Mouse (Mus musculus) heart, embryonic 11.5 days (tissue): Measurements from ENCODE around the gene Banf2. TPM values are rescaled to one million over a fixed set of nuclear protein-coding genes. Genes with fewer than 3 reads are reported as not detected.

ENCODE experiments used
- ATAC-seq: fragments of 200-750 bp; cut with Nextera tagmentation; replicated peaks from 2 replicates; pipeline ENCODE4 v1.8.0; 2017; ENCODE audit warnings: moderate library complexity; ENCODE audit not compliant: insufficient number of reproducible peaks, low FRiP score, low TSS enrichment
- H3K27ac ChIP-seq: fragments of 300-500 bp; sonication (generic); 2 replicates; pipeline ENCODE4 v1.5.1; 2014; ENCODE audit warnings: mild to moderate bottlenecking, low read depth, low read length
- H3K27me3 ChIP-seq: fragments of 300-500 bp; sonication (generic); 2 replicates; pipeline ENCODE4 v1.6.1; 2014; ENCODE audit warnings: mild to moderate bottlenecking, low read length, mixed read lengths; ENCODE audit not compliant: control insufficient read depth, insufficient read depth
- H3K36me3 ChIP-seq: fragments of 300-500 bp; sonication (generic); 2 replicates; pipeline ENCODE4 v1.6.1; 2014; ENCODE audit warnings: mild to moderate bottlenecking, low read length, moderate library complexity, mixed read lengths; ENCODE audit not compliant: control insufficient read depth, insufficient read depth
- H3K4me1 ChIP-seq: fragments of 300-500 bp; sonication (generic); 2 replicates; pipeline ENCODE4 v1.6.1; 2014; ENCODE audit warnings: low read length; ENCODE audit not compliant: control insufficient read depth, insufficient read depth
- H3K4me2 ChIP-seq: fragments of 300-500 bp; sonication (generic); 2 replicates; pipeline ENCODE4 v1.6.1; 2014; ENCODE audit warnings: mild to moderate bottlenecking, moderate library complexity
- H3K4me3 ChIP-seq: fragments of 300-500 bp; sonication (generic); 2 replicates; pipeline ENCODE4 v1.5.1; 2014; ENCODE audit warnings: low read depth, low read length
- H3K9ac ChIP-seq: fragments of 300-500 bp; sonication (generic); 2 replicates; pipeline ENCODE4 v1.6.1; 2014; ENCODE audit warnings: mild to moderate bottlenecking, low read depth, low read length, moderate library complexity
- H3K9me3 ChIP-seq: fragments of 300-500 bp; sonication (generic); replicated peaks from 2 replicates; pipeline ENCODE4 v1.6.1; 2016; ENCODE audit warnings: low read length; ENCODE audit not compliant: control insufficient read depth
- WGBS: fragments of 180-500 bp; shearing (Covaris S2); extraction: QIAGEN DNeasy Blood & Tissue Kit; methylation state at CpG from one replicate; pipeline ENCODE4 v1.1.7; 2014; ENCODE audit not compliant: insufficient replicate concordance; 5-methylcytosine and 5-hydroxymethylcytosine counted together
- polyA plus RNA-seq: library from polyadenylated mRNA; unstranded; fragments of >200 nt; fragmentation: Nextera tagmentation; extraction: Ambion mirVana; gene quantifications from 2 replicates; pipeline ENCODE4 v1.2.1, GENCODE M21; 2014

Gene Banf2
- polyA plus RNA-seq, 1 experiment from 2014 or later, result not detected

- no peak overlapping the region for H3K4me2 ChIP-seq
Observed at GRCm38 (mm10) chr2:144014051-144014450, 18.8 kb upstream of the Banf2 start.

GRCm38 (mm10) chr2:144014481-144014880 is 18.4 kb upstream of the Banf2 start:
- H3K4me3 ChIP-seq, result no peak overlapping the region
- ATAC-seq, result no peak
- H3K4me1 ChIP-seq, result peaks cover 5% of the 10 kb centered on the region
- no peak overlapping the region for H3K27ac ChIP-seq
- H3K36me3 ChIP-seq, result no peaks in the 10 kb centered on the region
- H3K9ac ChIP-seq, result no peak overlapping the region
- no peaks in the 10 kb centered on the region for H3K9me3 ChIP-seq
- WGBS, result 60% methylated on average over 5 of the region's 5 CpGs
- H3K27me3 ChIP-seq, result no peaks in the 10 kb centered on the region
- H3K4me2 ChIP-seq, result no peak overlapping the region

More at GRCm38 (mm10) chr2:144014051-144014450, 18.8 kb upstream of the Banf2 start:
- H3K27ac ChIP-seq, result no peak overlapping the region
- no peak overlapping the region for H3K9ac ChIP-seq
- ATAC-seq, result no peak
- H3K36me3 ChIP-seq, result no peaks in the 10 kb centered on the region
- WGBS, result 81% methylated on average over 11 of the region's 11 CpGs
- no peak overlapping the region for H3K4me3 ChIP-seq
- peaks cover 9% of the 10 kb centered on the region for H3K4me1 ChIP-seq
- no peaks in the 10 kb centered on the region for H3K9me3 ChIP-seq
- H3K27me3 ChIP-seq, result no peaks in the 10 kb centered on the region

- H3K4me3 ChIP-seq, result no peak overlapping the region
- H3K4me1 ChIP-seq, result no peaks in the 10 kb centered on the region
- no peaks in the 10 kb centered on the region for H3K36me3 ChIP-seq
- H3K27ac ChIP-seq, result no peak overlapping the region
- H3K4me2 ChIP-seq, result no peak overlapping the region
- no peak for ATAC-seq
- WGBS, result 85% methylated on average over 9 of the region's 9 CpGs
- H3K27me3 ChIP-seq, result no peaks in the 10 kb centered on the region
- H3K9ac ChIP-seq, result no peak overlapping the region
- no peaks in the 10 kb centered on the region for H3K9me3 ChIP-seq
Observed at GRCm38 (mm10) chr2:144015861-144016260, 17.0 kb upstream of the Banf2 start.

GRCm38 (mm10) chr2:144019971-144020370 is 12.9 kb upstream of the Banf2 start:
- Histone ChIP-seq H3K4me1 (no peaks in the 10 kb centered on the region), H3K27ac (no peak overlapping the region), H3K36me3 (no peaks in the 10 kb centered on the region), H3K4me3 (no peak overlapping the region), H3K4me2 (no peak overlapping the region), H3K9ac (no peak overlapping the region), H3K9me3 (no peaks in the 10 kb centered on the region), H3K27me3 (0 out of 2 replicates have a peak, but pooled peaks cover 2% of the 10 kb centered on the region)
- no peak for ATAC-seq
- 60% methylated on average over 2 of the region's 2 CpGs for WGBS

- no peak overlapping the region for H3K27ac ChIP-seq
Observed at GRCm38 (mm10) chr2:144022441-144022840, 10.4 kb upstream of the Banf2 start.

GRCm38 (mm10) chr2:144025361-144025760 is 7.5 kb upstream of the Banf2 start:
- H3K9me3 ChIP-seq, result no peaks in the 10 kb centered on the region
- 75% methylated on average over 9 of the region's 9 CpGs for WGBS
- H3K9ac ChIP-seq, result no peak overlapping the region
- no peaks in the 10 kb centered on the region for H3K36me3 ChIP-seq
- no peaks in the 10 kb centered on the region for H3K4me1 ChIP-seq
- ATAC-seq, result no peak
- H3K27me3 ChIP-seq, result 0 out of 2 replicates have a peak, but pooled peaks cover 2% of the 10 kb centered on the region
- no peak overlapping the region for H3K4me2 ChIP-seq
- no peak overlapping the region for H3K27ac ChIP-seq
- H3K4me3 ChIP-seq, result no peak overlapping the region

More at GRCm38 (mm10) chr2:144022441-144022840, 10.4 kb upstream of the Banf2 start:
- no peak overlapping the region for H3K9ac ChIP-seq
- H3K9me3 ChIP-seq, result no peaks in the 10 kb centered on the region
- no peak overlapping the region for H3K4me2 ChIP-seq
- H3K4me3 ChIP-seq, result no peak overlapping the region
- WGBS, result 83% methylated on average over 3 of the region's 3 CpGs
- no peaks in the 10 kb centered on the region for H3K4me1 ChIP-seq
- H3K27me3 ChIP-seq, result 0 out of 2 replicates have a peak, but pooled peaks cover 2% of the 10 kb centered on the region
- ATAC-seq, result no peak
- H3K36me3 ChIP-seq, result no peaks in the 10 kb centered on the region

GRCm38 (mm10) chr2:144026456-144026855 is 6.4 kb upstream of the Banf2 start:
- H3K9ac ChIP-seq, result no peak overlapping the region
- no peak overlapping the region for H3K27ac ChIP-seq
- WGBS, result 71% methylated on average over 4 of the region's 4 CpGs
- no peaks in the 10 kb centered on the region for H3K4me1 ChIP-seq
- no peak overlapping the region for H3K4me3 ChIP-seq
- H3K27me3 ChIP-seq, result 0 out of 2 replicates have a peak, but pooled peaks cover 2% of the 10 kb centered on the region
- no peak for ATAC-seq
- H3K36me3 ChIP-seq, result no peaks in the 10 kb centered on the region
- no peaks in the 10 kb centered on the region for H3K9me3 ChIP-seq
- H3K4me2 ChIP-seq, result no peak overlapping the region

- Histone ChIP-seq H3K4me1 (no peaks in the 10 kb centered on the region), H3K4me3 (no peak overlapping the region), H3K9me3 (no peaks in the 10 kb centered on the region), H3K36me3 (no peaks in the 10 kb centered on the region), H3K27ac (no peak overlapping the region), H3K4me2 (no peak overlapping the region), H3K9ac (no peak overlapping the region), H3K27me3 (no peaks in the 10 kb centered on the region)
- no peak for ATAC-seq
- 80% methylated on average over 7 of the region's 7 CpGs for WGBS
Observed at GRCm38 (mm10) chr2:144030791-144031190, 2.1 kb upstream of the Banf2 start.

- H3K27me3 ChIP-seq, result no peaks in the 10 kb centered on the region
- H3K9ac ChIP-seq, result no peak overlapping the region
- no peaks in the 10 kb centered on the region for H3K36me3 ChIP-seq
- H3K9me3 ChIP-seq, result peaks cover 6% of the 10 kb centered on the region; the same call in 1 of the 2 replicates
- 67% methylated on average over 6 of the region's 6 CpGs for WGBS
- H3K4me3 ChIP-seq, result no peak overlapping the region
- no peak overlapping the region for H3K27ac ChIP-seq
- no peak overlapping the region for H3K4me2 ChIP-seq
- no peaks in the 10 kb centered on the region for H3K4me1 ChIP-seq
- ATAC-seq, result no peak
Observed at GRCm38 (mm10) chr2:144044726-144045125, 11.9 kb downstream of the Banf2 start.
